ENCODE assay signal across 23 mouse cellular contexts in genomic region chr3:109157481-109157880, GRCm38 (mm10). TPM values are rescaled to one million over a fixed set of nuclear protein-coding genes. Genes with fewer than 3 reads are reported as not detected.
A peak's percentile ranks its signal among the peaks of the same experiment; 100 is the strongest.
DNase-seq lines count a peak whose midpoint lies in the region; ATAC-seq and TF ChIP-seq lines count a peak whose summit lies in the region.
"Had no signal": no experiment of that assay in that cellular context is flagged by ENCODE, and none has a peak within 500 bp of the region (broad histone marks: within the 10 kb centered on the region; RNA-seq: fewer than 3 reads in every experiment).

No protein-coding gene starts in this region.

- intact Hi-C loops in heart, adult 2 months (cut with DNase I): no loop called here

- no peak overlapping the region for H3K9ac ChIP-seq in heart, adult 2 months (ENCODE audit: low read depth, low read length)
- no peak overlapping the region for H3K9ac ChIP-seq in limb, embryonic 14.5 days (ENCODE audit: low read depth, low read length, severe bottlenecking)
- H3K9ac ChIP-seq: forebrain, embryonic 12.5 days; heart, embryonic 15.5 days; hindbrain, embryonic 14.5 days had no signal

- H3K79me2 ChIP-seq in heart, adult 2 months (replicated peaks; ENCODE audit: control insufficient read depth, insufficient read depth, low read length): no peaks in the 10 kb centered on the region
- H3K79me2 ChIP-seq in C2C12 (ENCODE audit: control insufficient read depth, insufficient read depth): peaks cover 53% of the 10 kb centered on the region

- TF ChIP-seq EP300 in heart, adult 2 months (IDR thresholded peaks at IDR 0.05; ENCODE audit: insufficient read depth, low read depth, low read length): no peak

- H3K27me3 ChIP-seq in heart, adult 2 months (ENCODE audit: control insufficient read depth, insufficient read depth, low read length): no peaks in the 10 kb centered on the region
- H3K27me3 ChIP-seq in C2C12 (ENCODE audit: control insufficient read depth, insufficient read depth, insufficient read length): no peaks in the 10 kb centered on the region
- H3K27me3 ChIP-seq in limb, embryonic 14.5 days (ENCODE audit: control insufficient read depth, insufficient read depth, low read length): no peaks in the 10 kb centered on the region
- H3K27me3 ChIP-seq: forebrain, embryonic 12.5 days; heart, embryonic 15.5 days had no signal

- DNase-seq in heart, adult 11 months: peak; percentile 25
- no peak for DNase-seq in heart, adult 2 months
- peak; percentile 49 for DNase-seq in ZHBTc4 (ENCODE audit: low read depth, low spot score)
- peak; percentile 80 for DNase-seq in limb, embryonic 14.5 days (ENCODE audit: low spot score)
- DNase-seq in cerebellum, adult 9-10 months: no peak
- DNase-seq in layer of hippocampus, adult 11-12 months (ENCODE audit: low spot score): no peak
- no peak for DNase-seq in neural tube, embryonic 10.5 days (ENCODE audit: extremely low spot score, low spot score)
- DNase-seq: adrenal gland, adult 2 months; adrenal gland, postnatal 25 days; cerebellum, adult 11 months; cerebellum, adult 8-10 months; cerebellum, postnatal 25 days; gastrocnemius, postnatal 36 days; heart, adult 18-20 months; heart, postnatal 14 days; kidney, adult 9 months had no signal

- peaks cover 23% of the 10 kb centered on the region for H3K79me3 ChIP-seq in C2C12 (ENCODE audit: low read depth)

- H3K36me3 ChIP-seq in heart, adult 2 months (ENCODE audit: control insufficient read depth, insufficient read depth, low read length): no peaks in the 10 kb centered on the region; the same call in 1 of the 2 replicates
- peaks cover 80% of the 10 kb centered on the region for H3K36me3 ChIP-seq in C2C12 (ENCODE audit: control insufficient read depth, insufficient read depth)
- peaks cover 42% of the 10 kb centered on the region for H3K36me3 ChIP-seq in limb, embryonic 14.5 days (ENCODE audit: control insufficient read depth, insufficient read depth, low read length)
- H3K36me3 ChIP-seq: G1E had no signal

- no peak overlapping the region for H3K27ac ChIP-seq in heart, adult 2 months
- H3K27ac ChIP-seq in limb, embryonic 14.5 days (replicated peaks; ENCODE audit: low read depth, low read length): 0 out of 2 replicates have a peak overlapping the region, but pooled peaks have one; percentile 55
- H3K27ac ChIP-seq: forebrain, embryonic 12.5 days; heart, embryonic 15.5 days; hindbrain, embryonic 14.5 days had no signal

- no peaks in the 10 kb centered on the region for H3K9me3 ChIP-seq in limb, embryonic 14.5 days (ENCODE audit: control insufficient read depth, low read length)
- H3K9me3 ChIP-seq: forebrain, embryonic 12.5 days; heart, embryonic 15.5 days had no signal

- 84% methylated on average over 3 of the region's 3 CpGs for WGBS in heart, adult 2 months
- 20% methylated on average over 3 of the region's 3 CpGs for WGBS in limb, embryonic 14.5 days

- ATAC-seq in limb, embryonic 14.5 days (ENCODE audit: low FRiP score, low read depth): peak; percentile 80
- ATAC-seq: CD4-positive, CD25-positive, alpha-beta regulatory T cell, adult 4 months had no signal

- H3ac ChIP-seq in C2C12 (ENCODE audit: control insufficient read depth, insufficient read length, low read depth): no peak overlapping the region

- no peak overlapping the region for H3K4me2 ChIP-seq in limb, embryonic 14.5 days (replicated peaks; ENCODE audit: low read depth, low read length, severe bottlenecking)
- H3K4me2 ChIP-seq: forebrain, embryonic 12.5 days; heart, embryonic 11.5 days; heart, embryonic 15.5 days; hindbrain, embryonic 14.5 days had no signal

- no peaks in the 10 kb centered on the region for H3K4me1 ChIP-seq in heart, adult 2 months (ENCODE audit: control insufficient read depth, insufficient read depth, low read length)
- peaks cover 19% of the 10 kb centered on the region for H3K4me1 ChIP-seq in limb, embryonic 14.5 days (ENCODE audit: control insufficient read depth, insufficient read depth, low read length)
- H3K4me1 ChIP-seq: forebrain, embryonic 12.5 days; heart, embryonic 15.5 days had no signal

- TF ChIP-seq CTCF in heart, adult 2 months (IDR thresholded peaks at IDR 0.05): no peak
- no peak for TF ChIP-seq CTCF in C2C12 (IDR thresholded peaks at IDR 0.05; ENCODE audit: control insufficient read depth, insufficient read depth, insufficient read length)

- no peak overlapping the region for H3K4me3 ChIP-seq in heart, adult 2 months
- no peak overlapping the region for H3K4me3 ChIP-seq in C2C12 (ENCODE audit: insufficient read depth, poor library complexity, severe bottlenecking)
- no peak overlapping the region for H3K4me3 ChIP-seq in limb, embryonic 14.5 days (replicated peaks; ENCODE audit: low read length)
- H3K4me3 ChIP-seq: forebrain, embryonic 12.5 days; heart, embryonic 15.5 days had no signal

- TF ChIP-seq POLR2A in heart, adult 2 months (IDR thresholded peaks at IDR 0.05; ENCODE audit: insufficient read depth, low read depth, low read length): no peak
- TF ChIP-seq POLR2A in limb, embryonic 14.5 days (IDR thresholded peaks at IDR 0.05; ENCODE audit: borderline replicate concordance, extremely low read depth, insufficient read depth, insufficient read length): no peak

TF ChIP-seq in C2C12, 6 proteins besides CTCF, POLR2A, EP300 and RAD21:
- TF ChIP-seq MYOG (IDR thresholded peaks at IDR 0.05; ENCODE audit: control insufficient read depth, extremely low read depth, insufficient read length) (no peak), MAX (IDR thresholded peaks at IDR 0.05) (no peak), USF1 (IDR thresholded peaks at IDR 0.05; ENCODE audit: low read depth) (peak; percentile 51)

RNA-seq across cellular contexts. Expression of gene Slc25a24, which starts 34.5 kb away (rescaled TPM):
- 1 to 10 TPM; 5.7 to 7.4 TPM for total RNA-seq in heart, adult 2 months (2021)
- 1.9 and 3.3 TPM in 2 replicates for polyA plus RNA-seq in heart, adult 2 months (2012; rRNA removed)
- polyA plus RNA-seq in C2C12 (2012; fragmentation: generic; extraction: Trizol): 32.6 TPM
- 31.9 and 34.7 TPM in 2 replicates for polyA plus RNA-seq in limb, embryonic 14.5 days (2012; rRNA removed)
- 44.0 and 49.2 TPM in 2 replicates for polyA plus RNA-seq in limb, embryonic 14.5 days (2014; fragmentation: Nextera tagmentation; extraction: Ambion mirVana)
- polyA plus RNA-seq: G1E had no signal

Comparison
In these comparisons a context has a peak if more than half of its experiments do, and no peak if none do; other contexts are left out.
1. DNase-seq: peak in heart, adult 11 months (single experiment), ZHBTc4 (single experiment) and limb, embryonic 14.5 days (single experiment); none in heart, adult 2 months (0 of 2), cerebellum, adult 9-10 months (single experiment), layer of hippocampus, adult 11-12 months (single experiment) and neural tube, embryonic 10.5 days (single experiment).